12 mouse cellular contexts compared by ENCODE assay signal in the genomic region with DNA sequence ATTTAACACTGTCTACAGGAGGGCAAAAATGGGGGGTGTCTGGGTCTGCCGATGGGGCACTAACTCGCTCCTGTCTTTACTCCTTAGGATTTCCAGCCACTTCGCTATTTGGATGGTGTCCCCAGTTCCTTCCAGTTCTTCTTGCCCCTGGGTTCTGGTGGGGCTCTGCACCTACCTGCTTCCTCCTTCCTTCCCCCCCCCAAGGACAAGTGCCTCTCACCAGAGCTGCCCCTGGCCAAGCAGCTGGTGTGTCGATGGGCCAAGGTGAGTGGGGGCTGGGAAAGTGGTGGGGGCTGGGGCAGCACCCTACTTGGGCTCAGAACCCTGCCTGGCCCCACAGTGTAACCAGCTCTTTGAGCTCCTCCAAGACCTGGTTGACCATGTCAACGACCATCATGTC.
"Had no signal": no experiment of that assay in that cellular context is flagged by ENCODE, and none has a peak within 500 bp of the region (broad histone marks: within the 10 kb centered on the region; RNA-seq: fewer than 3 reads in every experiment).

No protein-coding gene starts in this region.

- DNase-seq: heart, postnatal 10 days; heart, postnatal 14 days; heart, postnatal 36 days; heart, postnatal 4 days; kidney, adult 18-20 months; kidney, adult 2 months; kidney, adult 8-10 months; kidney, adult 9 months; kidney, postnatal 14 days; kidney, postnatal 25 days; layer of hippocampus, adult 9-11 months; layer of hippocampus, postnatal 36 days had no signal
